Mouse (Mus musculus) neutrophil, adult 5-6 weeks (primary cell): ENCODE data around the gene Naa35. TPM values are rescaled to one million over a fixed set of nuclear protein-coding genes. Genes with fewer than 3 reads are reported as not detected.
A peak's percentile ranks its signal among the peaks of the same experiment; 100 is the strongest.

Source experiments
- ATAC-seq: fragments of 151-379, 151-347 bp; 2 replicates; pipeline ENCODE4 v1.8.0; 2017; ENCODE audit warnings: mild to moderate bottlenecking, moderate TSS enrichment; ENCODE audit not compliant: insufficient number of reproducible peaks, poor library complexity, low FRiP score, severe bottlenecking; ENCODE audit errors: extremely low read depth
- total RNA-seq: library from RNA; stranded (forward); fragments of 200-1000 nt; gene quantifications from 2 replicates; pipeline ENCODE4 v1.2.3, GENCODE M21; 2017

Naa35 gene
- 53.8 and 69.7 TPM in 2 replicates for total RNA-seq

DNA sequence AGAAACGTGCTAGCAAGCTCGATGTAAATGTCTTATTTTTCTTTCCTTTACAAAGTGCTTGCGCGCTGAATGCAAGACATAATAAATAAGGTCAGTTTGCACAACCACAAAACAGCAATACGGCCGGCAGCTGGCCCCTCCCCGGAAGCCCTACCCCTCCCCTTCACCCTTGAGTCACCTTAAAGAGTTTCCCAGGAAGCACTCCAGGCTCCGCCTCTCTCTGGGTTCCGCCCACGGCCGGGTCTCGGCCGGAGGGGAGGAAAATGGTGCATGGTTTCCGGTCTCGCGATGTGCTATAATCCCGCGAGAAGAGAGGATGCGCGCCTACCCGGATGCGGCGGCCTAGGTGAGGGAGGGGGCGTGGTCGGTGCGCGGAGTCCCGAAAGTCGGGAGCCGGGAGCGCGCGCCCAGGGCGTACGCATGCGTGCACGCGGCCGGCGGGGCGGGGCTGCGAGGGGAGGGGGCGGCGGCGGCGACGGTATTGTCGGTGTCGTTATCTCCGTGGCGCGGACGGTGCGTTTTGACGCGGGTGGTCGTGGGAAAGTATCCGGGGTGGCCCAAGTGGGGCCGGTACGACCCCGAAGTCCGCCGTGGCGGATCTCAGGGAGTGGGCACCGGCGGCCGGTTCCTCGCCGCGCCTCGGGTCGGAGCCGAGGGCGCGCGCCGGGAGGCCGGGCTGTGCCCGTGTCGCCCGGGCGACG, at the start of gene Naa35, which contains the start of gene Agtpbp1:
TSS of gene Naa35 (plus strand) at position 313 of the 701 bp plus-strand sequence.
TSS of gene Agtpbp1 (minus strand) at position 281 of the 701 bp plus-strand sequence.
- ATAC-seq, result peak; percentile 96

DNA sequence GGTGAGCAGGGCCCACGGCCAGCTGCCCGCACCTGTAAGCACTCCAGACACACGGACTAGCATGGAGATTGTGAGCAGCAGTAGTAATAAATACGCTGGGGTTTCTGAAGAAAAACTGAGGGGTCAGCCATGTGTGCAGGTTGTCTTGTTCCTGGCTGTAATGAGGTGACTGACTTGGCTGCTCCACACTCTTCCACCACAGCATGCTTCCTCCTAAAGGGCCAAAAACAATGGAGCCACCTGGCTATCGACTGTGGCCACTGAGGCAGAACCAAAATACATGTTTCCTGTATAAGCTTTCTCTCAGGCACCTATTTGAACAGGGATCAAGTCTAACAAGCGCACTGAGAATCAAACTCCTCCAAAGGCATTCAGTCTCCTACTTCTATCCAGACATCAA, 49.3 kb upstream of the Naa35 start:
- no peak for ATAC-seq

DNA sequence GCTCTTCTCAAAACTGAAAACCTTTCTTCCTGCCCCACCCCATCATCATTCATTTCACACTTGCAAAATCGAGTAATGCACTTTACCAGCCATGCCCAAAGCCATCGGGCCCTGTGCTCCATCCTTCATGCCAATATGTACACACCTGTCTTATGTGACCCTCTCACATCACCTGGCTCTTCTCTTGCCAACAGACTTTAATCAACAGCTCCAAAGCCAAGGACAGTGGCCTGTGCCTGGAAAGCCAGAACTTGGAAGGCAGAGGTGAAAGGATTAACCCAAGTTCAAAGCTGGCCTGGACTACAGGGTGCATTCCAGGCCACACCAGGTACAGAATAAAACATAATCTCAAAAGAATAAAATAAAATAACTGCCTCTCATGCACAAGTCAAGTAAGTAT, 48.4 kb upstream of the Naa35 start:
- no peak for ATAC-seq

DNA sequence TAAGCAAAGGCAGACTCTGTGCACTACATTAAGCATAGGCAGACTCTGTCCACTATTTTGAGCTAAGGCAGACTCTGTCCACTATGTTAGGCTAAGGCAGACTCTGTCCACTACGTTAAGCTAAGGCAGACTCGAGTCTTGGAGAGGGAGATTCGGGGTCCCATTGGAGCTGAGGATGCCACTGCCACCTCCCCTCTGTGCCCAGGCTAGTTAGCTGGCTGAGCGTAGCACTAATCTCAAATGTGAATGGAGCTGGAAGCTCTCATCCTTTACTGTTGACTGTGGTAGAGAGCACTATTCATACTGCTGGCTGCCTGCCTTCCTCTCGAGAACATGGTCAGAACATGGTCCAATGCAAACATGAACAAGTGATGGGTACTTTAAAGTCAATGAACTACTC, 46.4 kb upstream of the Naa35 start:
- ATAC-seq, result no peak

DNA sequence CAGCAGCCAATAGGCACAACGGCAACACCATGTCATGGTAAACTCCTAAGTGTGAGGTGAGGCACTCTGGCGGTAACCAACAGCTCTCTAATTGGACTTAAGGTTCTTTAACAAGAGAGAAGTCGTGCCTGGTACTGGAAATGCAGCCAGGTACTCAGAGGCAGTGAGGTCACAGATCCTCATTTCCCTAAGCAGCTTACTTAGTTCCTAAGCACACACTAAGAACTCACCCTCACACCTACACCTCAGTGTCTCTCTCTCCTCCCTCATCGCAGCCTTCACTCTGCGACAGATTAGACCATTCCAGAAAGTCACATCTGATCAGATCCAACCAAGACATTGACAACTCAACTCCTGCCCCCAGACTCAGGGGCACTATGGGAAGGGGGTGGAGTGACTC, 45.0 kb upstream of the Naa35 start:
- ATAC-seq, result no peak

DNA sequence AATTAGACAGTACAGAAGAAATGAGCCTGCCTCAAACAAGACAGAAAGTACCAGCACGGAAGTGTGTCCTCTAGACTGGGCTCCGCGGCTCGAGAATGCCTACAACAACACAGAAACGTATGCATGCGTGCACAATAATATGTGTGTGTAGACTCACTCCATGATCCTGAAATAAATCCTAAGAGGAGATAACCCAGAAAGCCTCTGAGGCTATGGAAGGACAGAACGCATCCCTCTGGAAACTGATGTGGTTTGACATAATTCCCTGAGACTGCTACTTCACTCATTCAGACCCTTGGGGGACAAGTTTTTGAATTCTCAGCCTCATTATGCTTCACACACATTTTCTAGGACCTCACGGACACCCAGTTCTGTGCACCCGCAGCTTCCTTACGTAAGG, 42.6 kb upstream of the Naa35 start:
- no peak for ATAC-seq

DNA sequence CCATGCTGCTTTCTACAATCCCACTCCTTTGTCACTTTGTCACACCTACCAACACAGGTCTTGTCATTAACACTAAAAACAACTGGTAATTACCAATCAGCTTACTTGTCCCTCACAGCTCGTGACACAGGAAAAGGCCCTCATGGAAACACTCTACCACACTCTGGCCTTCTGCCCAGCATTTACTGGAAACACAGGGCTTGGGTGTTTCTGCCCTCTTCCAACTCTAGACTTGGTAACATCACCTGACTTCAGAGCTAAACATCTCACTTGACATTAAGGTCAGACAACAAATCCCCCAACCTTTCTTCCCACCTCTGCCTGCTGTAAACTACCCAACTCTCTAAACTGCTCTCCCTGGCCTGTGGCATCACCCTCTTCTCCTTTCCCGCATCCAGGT, 38.0 kb upstream of the Naa35 start:
- ATAC-seq, result no peak

DNA sequence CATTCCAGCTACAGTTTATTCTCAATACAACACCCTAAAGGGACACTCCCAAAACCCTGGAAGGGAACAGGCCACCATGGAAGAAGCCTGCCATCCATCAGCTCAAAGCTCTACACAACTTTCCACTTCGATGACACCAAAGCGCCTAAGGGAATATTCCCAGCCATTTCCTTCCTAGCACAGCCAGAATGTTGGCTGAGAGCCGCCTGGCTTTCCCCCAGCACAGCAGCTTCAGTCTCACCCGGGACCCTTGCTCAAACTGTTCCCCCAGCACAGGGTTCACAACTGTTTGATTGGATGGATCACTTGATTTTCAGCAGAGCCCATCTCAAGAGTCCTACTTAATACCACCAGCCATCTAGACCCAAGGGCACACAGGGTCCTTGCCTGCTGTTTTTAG, 37.3 kb upstream of the Naa35 start:
- ATAC-seq, result no peak

DNA sequence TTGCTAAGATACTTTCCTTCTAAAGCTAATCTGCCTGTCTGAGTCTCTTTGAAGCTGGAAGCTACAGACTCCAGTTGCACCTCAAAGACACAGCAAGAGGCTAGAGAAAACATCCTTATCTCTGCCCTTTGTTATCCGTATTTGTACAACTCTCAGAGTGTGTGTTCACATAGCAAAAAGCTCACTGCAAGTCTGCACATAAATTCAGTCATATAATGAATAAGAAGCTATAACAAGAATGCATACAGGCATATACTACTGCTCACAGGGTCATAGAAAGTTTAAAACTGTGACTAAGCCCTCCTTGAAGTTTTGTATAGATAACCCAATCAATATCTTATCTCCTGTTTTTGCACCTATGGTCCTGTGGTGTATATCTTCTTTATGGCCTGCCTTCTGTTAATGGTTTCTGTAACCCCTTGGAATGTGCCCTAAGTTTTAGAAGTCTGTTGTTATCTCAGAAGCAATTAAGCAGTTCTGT, 35.7 kb upstream of the Naa35 start:
- ATAC-seq, result no peak

DNA sequence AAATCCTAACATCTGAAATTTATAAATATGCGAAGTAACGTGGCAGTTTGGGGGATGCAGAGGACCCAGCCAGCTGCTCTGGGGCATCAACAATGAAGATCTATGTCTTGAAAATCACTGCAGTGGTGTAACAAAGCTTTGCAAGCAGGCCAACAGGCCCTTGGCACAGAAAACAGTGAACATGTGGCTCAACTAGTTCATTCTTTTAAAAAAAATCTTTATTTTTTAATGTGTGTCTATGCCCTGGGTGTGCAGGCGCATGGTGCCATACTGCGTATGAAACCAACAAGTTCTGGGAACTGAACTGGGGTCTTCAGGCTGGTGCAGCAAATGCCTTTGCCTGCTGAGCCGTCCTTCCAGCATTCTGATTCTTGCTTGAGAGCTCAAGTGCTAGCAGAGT, 32.8 kb upstream of the Naa35 start:
- ATAC-seq, result no peak

DNA sequence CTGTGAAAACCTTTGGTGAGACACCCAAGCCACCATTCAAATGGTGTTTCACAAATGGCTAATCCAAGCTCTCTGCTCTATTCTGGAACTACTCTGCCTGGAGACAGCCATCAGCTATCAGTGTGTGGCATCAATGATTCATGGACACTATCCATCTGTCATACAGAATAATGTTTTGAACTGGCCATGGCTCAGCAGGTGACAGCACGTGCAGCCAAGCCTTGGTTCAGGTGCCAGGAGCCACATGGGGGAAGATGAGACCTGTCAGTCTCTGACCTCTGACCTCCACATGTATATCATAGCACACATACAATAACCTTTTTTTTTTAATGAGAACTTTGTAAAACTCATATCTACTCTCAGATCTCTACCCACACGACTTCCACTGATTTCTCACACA, 32.3 kb upstream of the Naa35 start:
- ATAC-seq, result no peak

DNA sequence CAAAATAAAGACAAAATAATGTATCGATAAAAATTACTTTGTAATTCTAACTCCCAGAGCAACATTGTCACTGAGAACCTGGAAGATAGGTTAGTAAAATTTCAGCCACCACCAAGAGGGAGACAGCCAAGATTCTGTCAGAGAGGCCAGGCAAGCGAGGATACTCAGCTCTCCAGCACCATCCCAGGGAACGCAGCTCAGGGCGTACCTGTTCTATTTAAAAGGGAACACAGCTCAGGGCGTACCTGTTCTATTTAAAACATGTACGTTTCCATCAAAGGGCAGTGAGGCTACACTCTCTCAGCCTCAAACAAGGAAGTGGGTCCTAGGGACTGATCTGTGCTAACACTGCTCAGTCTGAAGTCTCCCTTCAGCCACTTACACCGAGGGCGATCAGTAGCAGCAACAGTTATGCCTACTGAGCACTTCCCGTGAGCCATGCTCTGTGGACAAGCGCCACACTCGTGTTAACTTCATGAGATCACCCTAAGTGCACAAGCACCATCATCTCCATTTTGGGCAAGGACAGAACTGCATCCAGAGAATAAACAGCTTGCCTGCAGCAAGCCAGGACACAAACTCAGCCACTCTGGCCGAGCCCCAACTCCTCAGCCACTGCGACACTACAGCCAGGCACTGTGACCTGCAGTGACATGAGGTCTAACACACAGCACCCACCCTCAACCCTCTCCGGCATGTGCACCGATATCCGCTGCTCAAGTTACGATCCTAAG, 30.1 kb upstream of the Naa35 start:
- no peak for ATAC-seq

DNA sequence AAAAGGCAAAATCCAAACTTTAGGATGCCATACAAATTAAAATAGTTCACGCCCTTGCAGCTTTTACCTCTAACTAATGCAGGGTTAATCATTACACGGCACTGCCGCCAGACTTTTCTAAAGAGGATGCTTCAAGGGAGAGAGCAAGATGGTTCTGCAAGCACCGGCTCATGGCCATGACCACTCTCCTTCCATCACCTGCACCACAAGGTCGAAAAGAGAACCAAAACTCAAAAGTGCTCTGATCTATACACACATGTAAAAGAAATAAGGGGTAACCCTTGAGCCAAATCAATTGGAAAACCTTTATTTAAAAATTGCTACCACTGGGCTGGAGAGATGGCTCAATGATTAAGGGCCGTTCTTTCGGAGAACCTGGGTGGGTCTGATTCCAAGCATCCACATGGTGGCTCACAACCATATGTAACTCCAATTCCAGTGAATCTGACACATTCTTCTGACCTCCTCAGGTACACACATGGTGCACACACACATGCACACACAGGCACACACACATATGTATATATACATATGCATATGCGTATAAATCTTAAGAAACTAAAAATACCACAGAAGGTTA, 29.4 kb upstream of the Naa35 start:
- no peak for ATAC-seq

DNA sequence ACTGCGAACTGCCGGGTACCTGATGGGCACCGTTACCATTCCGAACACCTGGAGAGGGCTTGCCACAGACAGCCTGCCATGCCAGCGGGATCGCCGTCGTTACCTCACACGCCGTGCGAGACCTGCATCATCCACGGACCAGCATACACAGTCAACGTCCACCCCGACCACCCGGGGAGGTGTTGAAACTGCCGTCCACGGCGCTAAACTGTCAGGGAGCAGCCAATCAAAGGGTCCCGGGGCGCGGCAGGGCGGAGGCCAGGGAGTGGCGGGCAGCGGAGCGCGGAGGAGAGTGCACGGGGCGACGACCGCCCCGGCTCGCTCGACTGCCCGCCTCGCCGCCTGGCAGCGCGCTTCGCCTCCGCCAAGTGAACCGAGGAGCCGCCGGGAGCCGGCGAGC, 28.4 kb upstream of the Naa35 start:
- ATAC-seq, result peak; percentile 43

DNA sequence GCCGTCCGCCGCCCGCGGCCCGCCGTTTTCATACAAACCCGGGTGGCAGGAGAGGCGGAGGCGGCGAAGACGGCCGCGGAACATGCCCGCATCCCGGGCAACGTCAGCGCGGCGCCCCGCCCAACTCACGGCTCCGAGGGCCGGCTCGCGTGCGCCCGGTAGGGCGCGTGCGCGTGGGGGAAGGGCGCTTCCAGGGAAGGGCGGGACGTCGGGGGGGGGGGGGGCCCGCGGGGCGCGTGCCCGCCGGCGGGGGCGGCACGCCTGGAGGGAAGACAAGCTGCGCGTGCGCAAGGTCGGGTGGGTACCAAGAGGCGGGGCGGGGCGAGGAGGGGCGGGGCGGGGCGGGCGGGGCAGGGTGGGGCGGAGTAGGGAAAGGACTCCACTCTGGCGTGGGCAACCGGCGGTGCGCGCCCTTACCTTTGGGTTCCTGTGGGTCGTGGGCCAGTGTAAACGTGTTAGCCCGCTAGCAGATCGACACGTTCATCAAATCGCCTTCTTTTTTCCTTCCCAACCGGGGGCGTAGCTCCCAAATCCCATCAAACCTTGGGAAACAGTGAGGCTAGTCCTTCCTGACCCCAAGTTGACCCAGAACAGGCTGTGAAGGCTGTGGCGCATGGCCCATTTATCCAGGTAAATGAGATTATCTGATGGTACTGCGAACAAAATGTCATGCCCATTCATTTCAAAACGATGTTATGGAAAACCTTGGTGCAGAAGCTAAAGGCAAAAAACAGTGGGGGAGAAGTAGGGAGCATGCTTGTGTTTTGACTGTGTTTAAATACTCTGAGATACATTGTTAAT, 27.7 kb upstream of the Naa35 start:
- ATAC-seq, result peak; percentile 65

DNA sequence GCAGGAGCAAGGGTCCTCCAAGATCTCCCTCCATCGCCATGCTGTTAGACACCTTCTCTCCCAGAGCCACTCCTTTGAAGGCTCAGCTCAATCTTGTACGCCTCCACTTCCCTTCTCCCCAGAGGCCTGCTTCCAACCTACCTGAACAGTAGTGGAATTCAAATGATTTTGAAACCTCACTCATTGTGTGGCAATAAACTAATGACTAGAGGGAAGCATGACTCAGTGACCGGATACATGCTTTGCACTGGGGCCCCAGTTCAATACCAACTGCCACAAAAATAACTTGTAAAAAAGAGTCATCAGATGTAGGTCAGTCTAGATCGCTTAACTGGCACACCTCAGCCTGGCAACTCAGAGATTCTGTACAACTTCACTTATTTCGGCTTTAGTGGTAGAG, 26.3 kb upstream of the Naa35 start:
- ATAC-seq, result peak; percentile 49; the same call in 1 of the 2 replicates

DNA sequence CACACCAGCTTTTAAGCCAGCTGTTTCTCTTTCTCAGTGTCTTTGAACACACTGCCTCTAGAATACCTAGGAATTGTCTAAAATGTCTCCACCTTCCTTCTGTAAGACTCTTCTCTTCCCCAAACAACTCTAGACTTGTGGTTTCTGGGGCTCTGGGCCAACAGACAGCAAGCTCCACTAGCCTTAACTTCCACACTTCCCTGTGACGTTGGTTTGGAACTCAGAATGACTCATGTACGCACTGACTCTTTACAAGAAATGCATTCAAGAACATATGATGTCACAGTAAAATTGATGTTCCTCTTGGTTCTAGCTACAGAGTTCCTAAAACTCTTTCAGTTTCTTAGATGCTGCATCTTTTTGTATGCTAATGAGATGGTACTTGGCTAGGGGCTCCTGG, 22.6 kb upstream of the Naa35 start:
- ATAC-seq, result peak; percentile 57; the same call in 1 of the 2 replicates

DNA sequence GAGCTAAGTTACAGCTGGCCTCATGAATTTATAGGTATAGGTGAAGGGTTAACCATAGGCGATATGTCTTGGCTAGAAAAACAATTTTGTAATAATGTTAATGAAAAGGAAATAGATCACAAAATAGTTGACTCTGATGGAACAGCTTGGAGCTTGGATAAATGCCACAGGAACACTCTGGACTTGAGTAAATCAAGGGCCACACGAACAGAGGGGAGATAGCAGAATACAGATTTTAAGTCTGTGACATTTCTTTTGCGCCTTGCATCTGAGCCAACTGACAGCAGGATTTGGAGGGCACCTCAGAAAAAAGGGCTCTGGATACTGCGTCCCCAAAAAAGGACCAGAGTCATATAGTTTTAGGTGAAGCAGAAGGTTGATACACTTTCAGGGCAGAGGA, 20.6 kb upstream of the Naa35 start:
- ATAC-seq, result no peak

DNA sequence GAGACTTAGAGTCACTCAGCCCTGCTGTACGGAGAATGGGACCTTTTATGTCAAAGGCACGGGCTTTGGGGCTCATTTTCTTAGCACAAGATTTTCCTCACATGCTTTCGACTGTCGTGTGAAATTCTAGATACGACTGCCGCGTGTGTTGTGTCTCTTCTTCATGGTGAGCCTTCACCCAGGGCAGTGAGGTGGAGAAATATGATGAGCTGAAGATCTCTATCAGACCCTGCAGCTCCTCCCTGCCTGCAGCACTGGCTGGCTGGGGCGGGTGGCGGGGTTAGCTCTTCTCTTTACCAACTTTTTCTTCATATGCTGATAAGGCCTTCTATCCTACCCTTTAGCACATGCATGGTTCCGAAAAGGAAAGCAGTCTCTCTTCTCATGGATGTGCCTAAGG, 20.1 kb upstream of the Naa35 start:
- no peak for ATAC-seq
